Mouse (Mus musculus): ENCODE data around the gene Pdhb. TPM values are rescaled to one million over a fixed set of nuclear protein-coding genes. Genes with fewer than 3 reads are reported as not detected.

The Pdhb gene
- total and polyA plus RNA-seq, 3 experiments = 109 to 140 TPM; not detected in 1

GRCm38 (mm10) chr14:8146611-8147223 is 26.1 kb downstream of the Pdhb start:
- no peak for DNase-seq (ENCODE audit: low read depth, low spot score)
- Histone ChIP-seq H3K36me3 (ENCODE audit: control insufficient read depth in 1 of 2, insufficient read depth in 2 of 2, low read length in 2 of 2) (no peaks in the 10 kb centered on the region), H3K4me1 (ENCODE audit: control insufficient read depth in 1 of 2, insufficient read depth in 2 of 2, low read length in 2 of 2) (no peaks in the 10 kb centered on the region), H3K79me2 (ENCODE audit: control insufficient read depth, insufficient read depth, low read length, poor library complexity) (no peaks in the 10 kb centered on the region), H3K27me3 (ENCODE audit: control insufficient read depth in 1 of 2, insufficient read depth in 2 of 2, low read length in 2 of 2) (no peaks in the 10 kb centered on the region), H3K27ac (ENCODE audit: control insufficient read depth, low read depth, low read length) (no peak overlapping the region), H3K4me3 (ENCODE audit: control insufficient read depth in 1 of 2, insufficient read depth in 1 of 2, low read depth in 2 of 2, low read length in 2 of 2) (no peak overlapping the region), H3K9ac (ENCODE audit: control insufficient read depth, low read depth, low read length, poor library complexity, severe bottlenecking) (no peak overlapping the region), H3K9me3 (replicated peaks; ENCODE audit: insufficient read depth, low read length) (no peaks in the 10 kb centered on the region)
- TF ChIP-seq ZC3H11A (IDR thresholded peaks at IDR 0.05; ENCODE audit: low read depth, low read length) = no peak
- TF ChIP-seq ELF1 (IDR thresholded peaks at IDR 0.05; ENCODE audit: low read depth, low read length) = no peak
- no peak for TF ChIP-seq SMC3 (IDR thresholded peaks at IDR 0.05; ENCODE audit: low read depth, low read length)
- no peak for TF ChIP-seq UBTF (IDR thresholded peaks at IDR 0.05; ENCODE audit: borderline replicate concordance, insufficient read depth, low read depth, low read length)
- no peak for TF ChIP-seq ETS1 (IDR thresholded peaks at IDR 0.05; ENCODE audit: low read depth, low read length)
- no peak for TF ChIP-seq RAD21 (IDR thresholded peaks at IDR 0.05; ENCODE audit: low read depth, low read length)
- no peak for TF ChIP-seq MEF2A (IDR thresholded peaks at IDR 0.05; ENCODE audit: extremely low read depth, insufficient replicate concordance, low read depth, low read length, poor library complexity, severe bottlenecking)
- no peak for TF ChIP-seq GABPA (IDR thresholded peaks at IDR 0.05; ENCODE audit: low read depth, low read length)
- TF ChIP-seq NELFE (IDR thresholded peaks at IDR 0.05; ENCODE audit: low read depth, low read length) = no peak
- no peak for TF ChIP-seq BHLHE40 (IDR thresholded peaks at IDR 0.05; ENCODE audit: borderline replicate concordance, low read depth, low read length)
- TF ChIP-seq KAT2A (conservative IDR thresholded peaks at IDR 0.05; ENCODE audit: low read depth, low read length) = no peak
- no peak for TF ChIP-seq MYB (IDR thresholded peaks at IDR 0.05; ENCODE audit: low read depth, low read length)
- TF ChIP-seq POLR2AphosphoS2 (IDR thresholded peaks at IDR 0.05; ENCODE audit: low read length) = no peak
- TF ChIP-seq RCOR1 (IDR thresholded peaks at IDR 0.05; ENCODE audit: low read depth, low read length) = no peak
- no peak for TF ChIP-seq POLR2A (IDR thresholded peaks at IDR 0.05; ENCODE audit: control insufficient read depth in 1 of 2, insufficient read depth in 1 of 2, low read depth in 1 of 2, low read length in 2 of 2, poor library complexity in 1 of 2)
- no peak for TF ChIP-seq SIN3A (IDR thresholded peaks at IDR 0.05; ENCODE audit: low read length)
- no peak for TF ChIP-seq USF2 (IDR thresholded peaks at IDR 0.05; ENCODE audit: borderline replicate concordance in 1 of 2, insufficient read depth in 1 of 2, low read depth in 1 of 2, low read length in 2 of 2)

GRCm38 (mm10) chr14:8145594-8146558 is 26.9 kb downstream of the Pdhb start:
- Histone ChIP-seq H3K27ac (ENCODE audit: control insufficient read depth, low read depth, low read length) (no peak overlapping the region), H3K9ac (ENCODE audit: control insufficient read depth, low read depth, low read length, poor library complexity, severe bottlenecking) (no peak overlapping the region), H3K27me3 (ENCODE audit: control insufficient read depth in 1 of 2, insufficient read depth in 2 of 2, low read length in 2 of 2) (no peaks in the 10 kb centered on the region), H3K79me2 (ENCODE audit: control insufficient read depth, insufficient read depth, low read length, poor library complexity) (no peaks in the 10 kb centered on the region), H3K36me3 (ENCODE audit: control insufficient read depth in 1 of 2, insufficient read depth in 2 of 2, low read length in 2 of 2) (no peaks in the 10 kb centered on the region), H3K4me1 (ENCODE audit: control insufficient read depth in 1 of 2, insufficient read depth in 2 of 2, low read length in 2 of 2) (no peaks in the 10 kb centered on the region), H3K4me3 (ENCODE audit: control insufficient read depth in 1 of 2, insufficient read depth in 1 of 2, low read depth in 2 of 2, low read length in 2 of 2) (no peak overlapping the region), H3K9me3 (replicated peaks; ENCODE audit: insufficient read depth, low read length) (no peaks in the 10 kb centered on the region)
- no peak for DNase-seq (ENCODE audit: low read depth, low spot score)
- TF ChIP-seq ZC3H11A (IDR thresholded peaks at IDR 0.05; ENCODE audit: low read depth, low read length) (no peak), BHLHE40 (IDR thresholded peaks at IDR 0.05; ENCODE audit: borderline replicate concordance, low read depth, low read length) (no peak), ZKSCAN1 (IDR thresholded peaks at IDR 0.05; ENCODE audit: low read depth, low read length) (no peak), MYC (IDR thresholded peaks at IDR 0.05; ENCODE audit: low read depth, low read length) (no peak)

All from MEL (cell line).